Mouse (Mus musculus): Measurements from ENCODE around the gene Vgll4.
A peak's percentile ranks its signal among the peaks of the same experiment; 100 is the strongest.

Gene Vgll4

GRCm38 (mm10) chr6:114833058-114833685, 136.6 kb downstream of the Vgll4 start:
- no peak for DNase-seq

DNA sequence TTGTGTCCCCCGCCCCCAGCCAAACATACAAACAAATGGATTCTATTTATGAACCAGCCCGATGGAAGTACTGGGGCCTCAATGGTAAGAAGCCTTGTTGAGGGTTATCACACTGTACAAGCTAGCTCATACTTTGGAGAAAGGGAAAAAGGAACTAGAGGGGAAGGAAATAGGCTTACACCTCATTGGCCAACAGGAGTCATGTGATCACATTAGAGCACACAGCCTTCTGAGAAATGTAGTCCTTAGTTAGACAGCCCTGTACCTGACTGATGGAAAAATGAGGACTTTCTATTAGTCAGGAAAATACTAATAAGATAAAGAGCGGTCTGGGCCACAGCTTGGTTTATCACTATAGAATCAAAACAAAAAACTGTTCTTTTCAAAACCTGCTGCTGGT, 138.0 kb downstream of the Vgll4 start:
- DNase-seq, result no peak

DNA sequence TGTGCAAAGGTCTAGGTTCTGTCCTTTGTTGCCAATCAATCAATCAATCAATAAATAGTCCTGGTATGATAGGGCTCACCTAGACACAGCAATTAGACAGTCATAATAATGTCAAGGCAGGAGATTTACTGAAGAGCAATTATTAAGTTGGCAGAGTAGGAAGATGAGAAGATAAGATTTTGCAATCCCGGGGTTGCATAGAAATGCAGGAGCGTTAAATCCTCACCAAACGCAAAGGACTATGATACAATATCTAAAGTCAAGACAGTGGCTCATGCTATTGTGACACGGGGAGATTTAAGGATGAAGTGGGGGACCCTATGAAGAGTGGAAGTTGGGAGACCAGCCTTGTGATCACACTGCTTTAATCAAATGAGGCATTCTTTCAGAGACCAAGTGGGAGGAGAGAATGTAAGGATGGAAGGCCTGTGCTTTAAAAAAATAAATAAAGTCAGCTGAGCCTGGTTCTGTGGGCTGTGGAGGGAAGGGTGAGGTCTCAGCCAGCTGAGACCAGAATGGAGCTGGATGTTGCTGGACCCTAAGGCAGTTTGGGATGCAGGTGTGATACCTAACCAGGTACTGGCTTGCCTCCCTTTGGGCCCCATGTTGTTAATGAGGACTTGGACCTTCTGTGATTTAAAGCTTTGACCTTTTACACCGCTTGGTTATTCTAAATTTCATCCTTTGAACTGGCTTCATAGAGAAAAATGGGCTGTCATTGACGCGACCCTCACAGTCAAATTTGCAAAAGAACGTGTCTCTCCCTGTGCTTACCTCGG, 139.9 kb downstream of the Vgll4 start:
- no peak for DNase-seq

GRCm38 (mm10) chr6:114826889-114827288, 142.9 kb downstream of the Vgll4 start:
- no peak for DNase-seq

- no peak for DNase-seq
Measured at GRCm38 (mm10) chr6:114821646-114822045, 148.1 kb downstream of the Vgll4 start.

- DNase-seq, result peak in 1 of 2 experiments; percentile 43
Measured at GRCm38 (mm10) chr6:114819971-114820481, 149.8 kb downstream of the Vgll4 start.

GRCm38 (mm10) chr6:114818471-114818870, 151.3 kb downstream of the Vgll4 start:
- DNase-seq, result peak in 1 of 2 experiments; percentile 51

DNA sequence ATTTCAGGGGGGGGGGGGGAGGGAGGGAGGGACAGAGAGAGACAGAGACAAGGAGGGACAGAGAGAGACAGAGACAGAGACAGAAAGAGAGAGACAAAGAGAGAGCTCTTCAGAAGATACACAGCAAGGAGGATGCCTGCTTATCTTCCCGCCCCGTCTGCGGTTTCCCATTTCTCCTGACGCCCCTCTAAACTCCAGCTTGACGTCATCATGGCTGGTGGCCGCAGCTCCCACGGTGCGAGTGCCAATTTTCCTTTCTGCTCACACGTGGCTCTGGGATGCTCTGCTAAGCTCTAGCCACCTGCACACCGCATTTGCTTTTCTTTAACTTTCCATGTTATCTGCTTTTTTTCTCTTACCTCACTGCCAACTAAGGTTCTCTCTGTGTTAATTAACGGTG, 151.8 kb downstream of the Vgll4 start:
- peak in 1 of 2 experiments; percentile 37 for DNase-seq

- peak; percentile 55 to 58 for DNase-seq
Measured at GRCm38 (mm10) chr6:114814882-114815650, 154.7 kb downstream of the Vgll4 start.

DNA sequence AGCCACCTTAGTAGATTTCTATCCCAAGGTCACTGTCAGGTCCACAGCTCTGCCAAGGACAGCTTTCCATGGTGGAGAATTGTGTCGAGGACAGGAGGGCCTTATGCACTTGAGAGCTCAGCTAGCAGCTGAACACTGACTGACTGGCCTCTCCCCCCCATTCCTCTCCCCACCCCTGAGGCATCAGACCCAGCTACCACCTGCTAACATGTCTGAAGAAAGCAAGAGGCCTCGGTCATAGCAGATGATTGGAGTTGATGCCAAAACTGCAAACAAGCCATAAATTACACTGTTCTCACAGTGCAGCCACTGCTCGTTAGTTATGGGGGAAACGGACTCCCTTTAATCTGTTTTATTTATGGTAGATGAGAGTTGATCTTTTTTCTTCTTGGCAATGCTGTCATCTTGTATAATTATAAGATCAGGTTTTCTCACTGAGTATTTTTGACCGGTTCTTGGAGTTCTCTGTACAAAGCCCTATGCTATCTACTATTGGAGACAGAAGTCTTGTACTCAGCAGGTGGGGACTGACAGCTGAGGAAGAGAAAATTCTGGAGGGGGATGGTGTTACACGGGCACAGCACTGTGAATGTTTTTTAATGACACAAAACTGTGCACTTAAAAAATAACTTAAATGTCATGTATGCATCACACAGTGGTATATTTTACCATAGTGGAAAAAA, 155.5 kb downstream of the Vgll4 start:
- DNase-seq, result no peak

- DNase-seq, result no peak
Measured at GRCm38 (mm10) chr6:114812779-114813178, 157.0 kb downstream of the Vgll4 start.

- DNase-seq, result no peak
Measured at GRCm38 (mm10) chr6:114812322-114812721, 157.5 kb downstream of the Vgll4 start.
